Mouse (Mus musculus): ENCODE data around the gene Heatr1.

Gene Heatr1

GRCm38 (mm10) chr13:12394609-12395505 lies at the start of gene Heatr1:
TSS of gene Heatr1 (plus strand) at chr13:12395027.
- DNase-seq (ENCODE audit: low spot score): peak; percentile 100

GRCm38 (mm10) chr13:12346837-12347236 lies 48.0 kb upstream of the Heatr1 start:
- DNase-seq (ENCODE audit: low spot score): no peak

- no peak for DNase-seq (ENCODE audit: low spot score)
Measured at GRCm38 (mm10) chr13:12349197-12349824, 45.5 kb upstream of the Heatr1 start.

- DNase-seq (ENCODE audit: low spot score): no peak
Measured at GRCm38 (mm10) chr13:12356184-12356583, 38.6 kb upstream of the Heatr1 start.

GRCm38 (mm10) chr13:12357554-12357953 lies 37.3 kb upstream of the Heatr1 start:
- DNase-seq (ENCODE audit: low spot score): no peak

GRCm38 (mm10) chr13:12361486-12361885 lies 33.3 kb upstream of the Heatr1 start:
- DNase-seq (ENCODE audit: low spot score): no peak

GRCm38 (mm10) chr13:12369041-12369621 lies 25.7 kb upstream of the Heatr1 start:
- no peak for DNase-seq (ENCODE audit: low spot score)

GRCm38 (mm10) chr13:12369930-12370329 lies 24.9 kb upstream of the Heatr1 start:
- no peak for DNase-seq (ENCODE audit: low spot score)

- no peak for DNase-seq (ENCODE audit: low spot score)
Measured at GRCm38 (mm10) chr13:12372755-12373154, 22.1 kb upstream of the Heatr1 start.

GRCm38 (mm10) chr13:12376778-12377177 lies 18.0 kb upstream of the Heatr1 start:
- DNase-seq (ENCODE audit: low spot score): no peak

- DNase-seq (ENCODE audit: low spot score): no peak
Measured at GRCm38 (mm10) chr13:12384796-12385195, 10.0 kb upstream of the Heatr1 start.

- peak; percentile 63 for DNase-seq (ENCODE audit: low spot score)
Measured at GRCm38 (mm10) chr13:12386286-12386685, 8.5 kb upstream of the Heatr1 start.

GRCm38 (mm10) chr13:12395571-12395970 lies 744 bp downstream of the Heatr1 start:
- peak; percentile 12 for DNase-seq (ENCODE audit: low spot score)

GRCm38 (mm10) chr13:12408343-12409066 lies 13.7 kb downstream of the Heatr1 start:
- no peak for DNase-seq (ENCODE audit: low spot score)

- no peak for DNase-seq (ENCODE audit: low spot score)
Measured at GRCm38 (mm10) chr13:12412016-12412415, 17.2 kb downstream of the Heatr1 start.

GRCm38 (mm10) chr13:12420596-12420995 lies 25.8 kb downstream of the Heatr1 start:
- DNase-seq (ENCODE audit: low spot score): no peak

GRCm38 (mm10) chr13:12428556-12428955 lies 33.7 kb downstream of the Heatr1 start:
- no peak for DNase-seq (ENCODE audit: low spot score)

GRCm38 (mm10) chr13:12433843-12434242 lies 39.0 kb downstream of the Heatr1 start:
- DNase-seq (ENCODE audit: low spot score): no peak

- DNase-seq (ENCODE audit: low spot score): no peak
Measured at GRCm38 (mm10) chr13:12439586-12439985, 44.8 kb downstream of the Heatr1 start.

GRCm38 (mm10) chr13:12440813-12441212 lies 46.0 kb downstream of the Heatr1 start:
- DNase-seq (ENCODE audit: low spot score): no peak

GRCm38 (mm10) chr13:12442008-12442587 lies 47.3 kb downstream of the Heatr1 start:
- no peak for DNase-seq (ENCODE audit: low spot score)

GRCm38 (mm10) chr13:12453150-12453549 lies 58.3 kb downstream of the Heatr1 start:
- no peak for DNase-seq (ENCODE audit: low spot score)

Measured in embryo, embryonic 10.5 days (tissue).